Mouse (Mus musculus) heart, embryonic 12.5 days (tissue): Measurements from ENCODE around the gene Cflar. TPM values are rescaled to one million over a fixed set of nuclear protein-coding genes. Genes with fewer than 3 reads are reported as not detected.
"Not testable (repeated sequence)": the region's sequence is repeated elsewhere in the genome, so short reads cannot be mapped to it uniquely, and the experiment has no call there.

ENCODE experiments used
- ATAC-seq: fragments of 200-750 bp; cut with Nextera tagmentation; 2 replicates; pipeline ENCODE4 v1.8.0; 2017; ENCODE audit warnings: moderate TSS enrichment, moderate library complexity; ENCODE audit not compliant: insufficient number of reproducible peaks, low FRiP score
- H3K27ac ChIP-seq: fragments of 300-500 bp; sonication (generic); 2 replicates; pipeline ENCODE4 v1.5.1; 2016; ENCODE audit warnings: mild to moderate bottlenecking, moderate library complexity; ENCODE audit not compliant: poor library complexity, severe bottlenecking
- H3K27me3 ChIP-seq: fragments of 300-500 bp; sonication (generic); replicated peaks from 2 replicates; pipeline ENCODE4 v1.6.1; 2016; ENCODE audit warnings: mild to moderate bottlenecking, moderate library complexity
- H3K36me3 ChIP-seq: fragments of 300-500 bp; sonication (generic); 2 replicates; pipeline ENCODE4 v1.6.1; 2016; ENCODE audit warnings: mild to moderate bottlenecking, moderate library complexity
- H3K4me1 ChIP-seq: fragments of 300-500 bp; sonication (generic); replicated peaks from 2 replicates; pipeline ENCODE4 v1.6.1; 2016; ENCODE audit warnings: mild to moderate bottlenecking
- H3K4me2 ChIP-seq: fragments of 300-500 bp; sonication (generic); 2 replicates; pipeline ENCODE4 v1.6.1; 2016; ENCODE audit warnings: mild to moderate bottlenecking, moderate library complexity
- H3K4me3 ChIP-seq: fragments of 300-500 bp; sonication (generic); 2 replicates; pipeline ENCODE4 v1.5.1; 2016; ENCODE audit warnings: mild to moderate bottlenecking
- H3K9ac ChIP-seq: fragments of 300-500 bp; sonication (generic); 2 replicates; pipeline ENCODE4 v1.6.1; 2016; ENCODE audit warnings: mild to moderate bottlenecking, moderate library complexity
- H3K9me3 ChIP-seq: fragments of 300-500 bp; sonication (generic); replicated peaks from 2 replicates; pipeline ENCODE4 v1.6.1; 2016; ENCODE audit warnings: mild to moderate bottlenecking, moderate library complexity
- WGBS: fragments of 180-500 bp; shearing (Covaris S2); methylation state at CpG from one replicate; pipeline ENCODE4 v1.1.7; 2016; 5-methylcytosine and 5-hydroxymethylcytosine counted together
- polyA plus RNA-seq: library from polyadenylated mRNA; unstranded; fragments of >200 nt; fragmentation: Nextera tagmentation; extraction: Ambion mirVana; gene quantifications from 2 replicates; pipeline ENCODE4 v1.2.1, GENCODE M21; 2016

Gene Cflar
- polyA plus RNA-seq, 1 experiment from 2014 or later = 35.6 TPM

DNA sequence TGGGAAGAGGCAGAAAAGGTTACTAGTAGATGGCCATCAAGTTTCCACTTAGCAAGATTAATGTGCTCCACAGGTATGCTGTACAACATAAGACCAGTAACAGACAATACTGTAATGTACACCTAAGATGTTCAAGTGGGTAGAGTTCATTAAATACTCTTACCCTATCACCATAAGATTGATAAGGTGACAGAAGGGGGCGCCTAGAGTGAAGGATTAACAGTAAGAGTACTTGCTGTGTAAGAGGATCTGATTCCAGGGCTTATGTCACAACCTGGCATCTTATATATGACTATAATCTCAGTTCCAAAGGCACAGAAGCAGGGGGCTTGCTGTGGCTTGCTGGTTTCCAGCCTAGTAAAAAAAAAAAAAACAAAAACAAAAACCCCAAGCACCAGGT is 66.9 kb downstream of the Cflar start:
- 25% methylated on average over 1 of the region's 1 CpGs for WGBS
- no peaks in the 10 kb centered on the region for H3K27me3 ChIP-seq
- 0 out of 2 replicates have a peak, but pooled peaks cover 3% of the 10 kb centered on the region for H3K9me3 ChIP-seq
- no peaks in the 10 kb centered on the region for H3K4me1 ChIP-seq
- no peak overlapping the region for H3K9ac ChIP-seq
- no peak overlapping the region for H3K4me2 ChIP-seq
- H3K36me3 ChIP-seq = no peaks in the 10 kb centered on the region
- H3K27ac ChIP-seq = no peak overlapping the region
- no peak for ATAC-seq
- H3K4me3 ChIP-seq = no peak overlapping the region

DNA sequence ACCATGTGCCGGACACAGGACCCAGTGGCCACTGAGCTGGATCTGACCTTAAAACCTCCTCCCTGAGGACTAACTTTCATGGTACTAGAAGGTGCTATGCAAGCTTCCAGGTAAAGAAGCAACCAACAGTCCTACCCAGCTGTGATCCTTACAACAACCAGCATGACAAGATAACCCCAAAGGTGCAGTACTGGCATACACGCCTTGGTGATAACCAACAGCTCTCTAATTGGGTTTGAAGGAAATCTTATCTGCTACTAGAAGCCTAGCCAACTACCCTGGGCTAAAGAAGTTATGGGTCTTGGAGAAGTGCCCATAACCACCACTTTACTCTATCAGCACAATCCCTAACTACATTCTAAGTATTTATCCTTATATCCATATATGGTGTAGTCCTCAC is 75.0 kb downstream of the Cflar start:
- Histone ChIP-seq H3K4me3 (no peak overlapping the region), H3K9me3 (no peaks in the 10 kb centered on the region), H3K9ac (no peak overlapping the region), H3K4me2 (no peak overlapping the region), H3K36me3 (no peaks in the 10 kb centered on the region), H3K27ac (no peak overlapping the region), H3K27me3 (no peaks in the 10 kb centered on the region), H3K4me1 (no peaks in the 10 kb centered on the region)
- ATAC-seq = no peak
- WGBS = 82% methylated on average over 2 of the region's 2 CpGs

DNA sequence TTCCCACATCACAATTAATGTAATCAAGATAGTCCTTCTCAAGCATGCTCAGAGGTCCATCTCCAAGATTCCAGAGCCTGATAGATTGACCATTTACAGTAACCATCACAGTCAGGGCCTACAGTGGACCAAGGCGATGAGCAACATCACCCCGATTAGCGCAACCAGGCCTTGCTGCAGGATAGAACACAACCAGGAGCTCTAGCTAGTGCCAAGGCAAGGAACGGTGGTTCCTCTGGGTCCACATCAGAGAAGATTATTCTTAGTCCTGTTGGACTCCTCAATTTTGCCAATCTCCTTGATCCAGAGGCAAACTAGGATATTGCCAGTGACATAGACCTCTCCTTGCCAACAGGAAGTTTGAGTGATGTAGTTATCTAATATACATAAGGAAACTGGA is 77.1 kb downstream of the Cflar start:
- no peak for ATAC-seq
- WGBS = 90% methylated on average over 4 of the region's 4 CpGs

DNA sequence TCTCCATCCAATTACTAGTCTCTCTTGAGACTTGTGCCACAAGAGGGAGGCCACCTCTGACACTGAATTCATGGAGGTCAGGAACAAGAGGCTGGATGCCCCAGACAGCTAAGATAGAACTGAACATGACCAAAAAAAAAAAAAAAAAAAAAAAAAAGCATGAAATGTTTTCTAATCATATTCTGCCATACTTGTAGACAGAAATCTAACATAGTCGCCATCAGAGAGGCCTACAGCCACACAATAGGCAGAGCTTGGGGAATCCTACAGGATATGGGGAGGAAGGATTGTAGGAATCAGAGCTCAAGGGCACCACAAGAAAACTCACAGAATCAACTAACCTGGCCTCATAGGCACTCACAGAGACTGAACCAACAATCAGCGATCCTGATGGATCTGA is 83.4 kb downstream of the Cflar start:
- no peaks in the 10 kb centered on the region; the same call in 1 of the 2 replicates for H3K4me1 ChIP-seq
- no peak overlapping the region for H3K27ac ChIP-seq
- no peaks in the 10 kb centered on the region for H3K27me3 ChIP-seq
- peaks cover 4% of the 10 kb centered on the region; the same call in 1 of the 2 replicates for H3K9me3 ChIP-seq
- H3K9ac ChIP-seq = peak overlapping the region; percentile 85; the same call in 1 of the 2 replicates
- peak overlapping the region; percentile 88 for H3K4me2 ChIP-seq
- ATAC-seq = no peak
- peaks cover 8% of the 10 kb centered on the region for H3K36me3 ChIP-seq
- 45% methylated on average over 2 of the region's 2 CpGs for WGBS
- H3K4me3 ChIP-seq = peak overlapping the region; percentile 79; the same call in 1 of the 2 replicates

More for the DNA sequence above, 77.1 kb downstream of the Cflar start:
- no peaks in the 10 kb centered on the region for H3K27me3 ChIP-seq
- no peak overlapping the region for H3K27ac ChIP-seq
- H3K4me2 ChIP-seq = no peak overlapping the region
- no peaks in the 10 kb centered on the region for H3K9me3 ChIP-seq
- no peak overlapping the region for H3K4me3 ChIP-seq
- H3K9ac ChIP-seq = no peak overlapping the region
- H3K4me1 ChIP-seq = no peaks in the 10 kb centered on the region
- H3K36me3 ChIP-seq = no peaks in the 10 kb centered on the region

DNA sequence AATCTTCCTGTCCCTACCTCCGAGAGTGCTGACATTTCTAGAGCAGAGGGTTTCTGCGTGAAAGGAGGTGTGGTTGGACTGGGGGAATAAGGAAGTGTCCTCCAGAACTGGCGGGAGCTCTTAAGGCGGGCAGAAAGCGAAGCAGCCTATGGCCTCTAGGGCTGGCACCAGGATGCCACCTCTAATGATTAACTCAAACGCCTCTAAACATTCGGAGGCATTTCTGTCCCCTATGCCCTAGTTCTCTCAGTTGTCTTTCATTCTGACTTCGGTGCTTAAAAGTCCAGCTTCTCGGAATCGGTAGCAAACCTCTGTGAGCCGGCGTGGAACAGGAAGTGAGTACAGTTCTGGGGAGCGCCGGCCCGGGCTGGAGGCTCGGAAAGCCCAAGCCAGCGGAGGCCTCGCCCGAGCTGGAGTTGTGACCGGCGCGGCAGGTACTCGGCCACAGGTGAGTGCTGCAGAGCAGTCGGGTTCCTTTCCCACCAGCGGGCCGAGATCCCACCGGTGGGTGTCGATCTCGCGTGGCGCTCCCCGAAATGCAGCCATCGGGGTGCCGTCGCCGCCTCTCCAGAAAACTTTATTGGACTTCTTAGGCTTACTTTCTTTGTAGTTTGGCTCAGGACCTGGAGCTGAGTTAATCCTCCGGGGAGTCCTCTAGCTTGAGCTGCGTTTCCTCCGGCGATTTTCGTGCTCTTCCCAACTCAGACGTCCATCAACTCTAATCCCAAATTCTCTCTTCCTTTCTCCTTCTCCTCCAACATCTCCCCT is 84.2 kb downstream of the Cflar start, which contains the start of gene Casp8:
TSS of gene Casp8 (plus strand) at position 84 of the 768 bp plus-strand sequence.
- Histone ChIP-seq H3K27ac (peak within 1 kb of the TSS; percentile 52), H3K4me1 (no peaks in the 10 kb centered on the region; the same call in 1 of the 2 replicates), H3K4me3 (peak within 1 kb of the TSS; percentile 79), H3K27me3 (no peaks in the 10 kb centered on the region), H3K9ac (peak within 1 kb of the TSS; percentile 85), H3K36me3 (peaks cover 8% of the 10 kb centered on the region), H3K9me3 (peaks cover 4% of the 10 kb centered on the region; the same call in 1 of the 2 replicates), H3K4me2 (peak within 1 kb of the TSS; percentile 88)
- WGBS = under 1% methylated on average over 42 of the region's 42 CpGs
- peak; percentile 80 for ATAC-seq

DNA sequence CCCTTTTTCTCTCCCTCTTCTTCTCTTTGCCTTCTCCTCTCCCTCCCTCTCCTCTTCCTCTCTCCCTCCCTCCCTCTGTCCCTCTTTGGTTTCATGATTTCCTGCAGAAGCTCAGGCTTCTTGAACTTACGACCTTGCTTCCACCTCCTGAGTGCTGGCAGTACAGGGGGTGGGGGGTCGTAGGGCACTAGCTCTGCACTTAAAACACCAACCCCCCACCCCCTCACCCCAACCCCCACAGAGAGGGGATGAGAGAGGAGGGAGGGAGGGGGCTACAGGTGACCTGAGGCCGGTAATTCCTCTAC is 84.7 kb downstream of the Cflar start:
- Histone ChIP-seq H3K27me3 (no peaks in the 10 kb centered on the region), H3K36me3 (peaks cover 8% of the 10 kb centered on the region), H3K27ac (no peak overlapping the region), H3K4me3 (peak overlapping the region; percentile 79), H3K4me2 (peak overlapping the region; percentile 88), H3K4me1 (no peaks in the 10 kb centered on the region; the same call in 1 of the 2 replicates), H3K9me3 (peaks cover 4% of the 10 kb centered on the region; the same call in 1 of the 2 replicates), H3K9ac (peak overlapping the region; percentile 85)
- WGBS = 2% methylated on average over 3 of the region's 3 CpGs
- no peak for ATAC-seq

DNA sequence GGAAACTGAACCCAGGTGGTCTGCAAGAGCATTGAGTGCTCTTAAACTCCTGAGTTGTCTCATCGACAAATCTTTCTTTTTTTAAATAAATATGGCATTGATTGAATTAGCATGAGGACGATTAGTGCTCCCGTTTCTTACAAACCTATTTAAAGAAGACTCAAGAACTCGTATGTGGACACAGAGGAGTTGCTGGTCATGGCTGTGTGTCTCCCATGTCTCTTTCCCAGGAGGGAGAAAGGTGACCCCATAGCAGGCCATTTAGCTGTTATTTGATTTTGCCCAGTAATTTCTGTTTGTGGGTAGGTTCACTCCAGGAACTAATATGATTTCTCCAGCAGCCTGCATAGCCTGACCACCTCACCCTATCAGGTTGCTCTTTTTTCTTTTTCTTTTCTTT is 85.5 kb downstream of the Cflar start:
- ATAC-seq = no peak
- Histone ChIP-seq H3K4me3 (no peak overlapping the region), H3K4me2 (0 out of 2 replicates have a peak overlapping the region, but pooled peaks have one; percentile 24), H3K4me1 (no peaks in the 10 kb centered on the region; the same call in 1 of the 2 replicates), H3K27ac (no peak overlapping the region), H3K9me3 (peaks cover 4% of the 10 kb centered on the region; the same call in 1 of the 2 replicates), H3K27me3 (no peaks in the 10 kb centered on the region), H3K9ac (no peak overlapping the region), H3K36me3 (peaks cover 8% of the 10 kb centered on the region)
- 79% methylated on average over 4 of the region's 4 CpGs for WGBS

DNA sequence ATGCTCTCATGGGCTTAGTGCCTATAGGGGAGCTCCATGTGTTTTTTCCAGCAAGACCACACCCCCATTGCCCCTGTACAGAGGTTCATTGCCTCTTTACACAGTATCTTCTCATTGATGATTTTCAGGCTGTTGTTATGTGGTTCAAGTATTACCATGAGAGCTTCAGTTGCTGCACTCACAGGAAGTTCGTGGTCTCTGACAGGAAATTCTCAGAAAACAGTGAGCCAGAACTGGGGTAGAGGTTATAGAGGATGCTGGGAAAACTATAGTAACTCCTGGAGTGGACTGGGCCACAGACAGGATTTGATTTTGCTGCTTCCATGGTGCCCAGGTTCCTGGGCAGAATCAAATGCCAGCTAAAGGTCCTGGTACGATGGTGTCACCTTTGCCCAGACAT is 86.1 kb downstream of the Cflar start:
- H3K4me2 ChIP-seq = no peak overlapping the region
- no peak overlapping the region for H3K9ac ChIP-seq
- ATAC-seq = no peak
- WGBS = 68% methylated on average over 2 of the region's 2 CpGs
- H3K27ac ChIP-seq = no peak overlapping the region
- H3K4me3 ChIP-seq = no peak overlapping the region
- peaks cover 4% of the 10 kb centered on the region; the same call in 1 of the 2 replicates for H3K9me3 ChIP-seq
- peaks cover 8% of the 10 kb centered on the region for H3K36me3 ChIP-seq
- no peaks in the 10 kb centered on the region for H3K27me3 ChIP-seq
- no peaks in the 10 kb centered on the region; the same call in 1 of the 2 replicates for H3K4me1 ChIP-seq

- 90% methylated on average over 4 of the region's 4 CpGs for WGBS
- no peak for ATAC-seq
- Histone ChIP-seq H3K9me3 (peaks cover 4% of the 10 kb centered on the region; the same call in 1 of the 2 replicates), H3K27me3 (no peaks in the 10 kb centered on the region), H3K9ac (no peak overlapping the region), H3K27ac (no peak overlapping the region), H3K36me3 (peaks cover 8% of the 10 kb centered on the region), H3K4me1 (no peaks in the 10 kb centered on the region; the same call in 1 of the 2 replicates), H3K4me2 (no peak overlapping the region), H3K4me3 (no peak overlapping the region)
Observed at GRCm38 (mm10) chr1:58798911-58799310, 87.6 kb downstream of the Cflar start.

GRCm38 (mm10) chr1:58800644-58801043 is 89.3 kb downstream of the Cflar start:
- not testable (repeated sequence) for H3K9ac ChIP-seq, H3K36me3 ChIP-seq, H3K9me3 ChIP-seq, H3K4me2 ChIP-seq, H3K27me3 ChIP-seq, H3K4me1 ChIP-seq, H3K4me3 ChIP-seq, ATAC-seq, H3K27ac ChIP-seq
- 76% methylated on average over 7 of the region's 7 CpGs for WGBS

DNA sequence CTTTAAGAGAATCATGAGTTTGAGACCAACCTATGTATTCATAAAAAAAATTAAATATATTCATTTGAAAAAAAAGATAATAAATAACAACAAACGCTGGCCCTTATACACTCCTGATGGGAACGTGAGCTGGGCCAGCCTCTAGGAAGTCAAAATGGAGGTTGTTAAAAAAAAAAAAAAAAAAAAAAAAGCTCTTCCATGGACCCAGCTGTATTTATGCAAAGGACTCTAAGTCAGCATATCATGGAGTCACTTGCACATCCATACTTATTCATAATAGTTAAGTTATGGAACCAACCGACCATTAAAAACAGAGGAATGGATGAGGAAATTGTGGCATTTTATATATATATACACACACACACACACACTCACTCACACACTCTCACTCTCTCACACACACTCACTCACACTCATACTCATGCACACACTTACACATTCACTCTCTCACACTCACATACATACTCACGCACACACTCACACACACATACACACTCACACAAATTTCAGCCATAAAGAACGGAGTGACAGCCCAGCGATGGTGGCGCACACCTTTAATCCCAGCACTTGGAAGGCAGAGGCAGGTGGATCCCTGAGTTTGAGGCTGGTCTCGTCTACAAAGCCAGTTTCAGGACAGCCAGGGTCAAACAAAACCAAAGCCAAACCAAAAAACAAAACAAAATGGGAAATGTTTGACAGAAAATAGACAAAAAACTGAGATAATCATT is 90.4 kb downstream of the Cflar start:
- no peak for ATAC-seq
- peaks cover 4% of the 10 kb centered on the region; the same call in 1 of the 2 replicates for H3K9me3 ChIP-seq
- H3K4me1 ChIP-seq = no peaks in the 10 kb centered on the region
- WGBS = 91% methylated on average over 8 of the region's 8 CpGs
- H3K27ac ChIP-seq = no peak overlapping the region
- H3K4me3 ChIP-seq = no peak overlapping the region
- H3K9ac ChIP-seq = no peak overlapping the region
- no peaks in the 10 kb centered on the region for H3K27me3 ChIP-seq
- H3K36me3 ChIP-seq = peaks cover 8% of the 10 kb centered on the region
- H3K4me2 ChIP-seq = no peak overlapping the region
